Mouse (Mus musculus) embryonic fibroblast, embryonic 13.5 days (primary cell): Measurements from ENCODE around the gene Nek9.
A peak's percentile ranks its signal among the peaks of the same experiment; 100 is the strongest.

Experiments used
- CTCF ChIP-seq: IDR thresholded peaks from 2 replicates; pipeline ENCODE4 v1.5.1; 2011; ENCODE audit warnings: mild to moderate bottlenecking, control low read depth, low read length, moderate library complexity, borderline replicate concordance; ENCODE audit not compliant: insufficient read depth
- POLR2A ChIP-seq: IDR thresholded peaks from 2 replicates; pipeline ENCODE4 v1.6.1; 2011; ENCODE audit warnings: low read depth, mild to moderate bottlenecking, control low read depth, low read length, moderate library complexity

DNA sequence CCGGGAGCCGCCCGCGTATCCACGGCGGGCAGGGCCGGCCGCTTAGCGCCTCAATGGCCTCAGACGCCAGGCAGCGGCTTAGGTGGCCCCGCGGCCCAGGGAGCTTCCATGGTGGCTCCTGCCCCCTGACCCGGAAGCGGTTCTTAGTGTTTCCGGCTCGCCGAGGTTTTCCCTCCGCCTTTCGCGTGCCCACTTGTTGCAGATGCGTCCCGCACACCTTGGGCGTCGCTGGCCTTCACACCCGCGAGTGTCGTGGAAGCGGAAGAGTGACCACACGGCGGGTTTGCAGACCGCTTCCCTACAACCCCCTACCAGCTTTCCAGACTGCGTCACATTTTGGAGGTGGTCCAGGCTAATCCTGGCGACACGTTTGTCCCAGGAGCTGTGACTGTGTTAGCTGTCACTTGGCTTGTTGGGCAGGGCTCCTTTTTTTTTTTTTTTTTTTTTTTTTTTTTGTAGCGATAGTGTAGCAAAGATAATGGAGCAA, at the start of gene Nek9:
- TF ChIP-seq POLR2A (peak; percentile 84), CTCF (no peak)
